Mouse (Mus musculus) layer of hippocampus, adult 8-10 months (tissue): ENCODE data around the gene Oas2. TPM values are rescaled to one million over a fixed set of nuclear protein-coding genes. Genes with fewer than 3 reads are reported as not detected.
A peak's percentile ranks its signal among the peaks of the same experiment; 100 is the strongest.

Experiments
- DNase-seq, 2 experiments: peaks; one replicate each; pipeline ENCODE4 v3.0.0; 2022; ENCODE audit warnings: low spot score in 2 of 2
- total RNA-seq, 4 experiments: library from RNA; stranded (reverse); gene quantifications; 2 replicates each; pipeline ENCODE4 v1.2.4; 2022

Oas2 gene
- total RNA-seq, 4 experiments from 2014 or later: 0.12 to 0.65 (median 0.40) TPM

DNA sequence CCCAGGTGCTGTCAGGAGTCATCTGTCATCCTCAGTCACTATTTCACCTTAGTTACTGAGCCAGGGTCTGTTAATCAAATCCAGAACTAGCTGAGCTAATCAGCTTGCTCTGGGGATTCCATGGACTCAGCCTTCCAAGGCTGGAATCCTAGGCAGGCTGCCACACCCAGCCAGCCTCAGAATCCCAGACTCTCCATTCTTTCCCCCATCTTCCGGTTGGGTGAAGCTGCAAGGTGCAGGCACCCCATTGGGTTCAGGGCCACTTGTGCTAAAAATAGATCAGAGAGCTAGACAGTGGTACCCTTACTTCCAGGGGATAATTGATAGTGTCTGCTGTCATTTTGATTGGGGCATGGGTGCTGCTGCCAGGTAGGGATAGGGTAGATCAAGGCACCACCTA is 16.9 kb downstream of the Oas2 start:
- no peak for DNase-seq

DNA sequence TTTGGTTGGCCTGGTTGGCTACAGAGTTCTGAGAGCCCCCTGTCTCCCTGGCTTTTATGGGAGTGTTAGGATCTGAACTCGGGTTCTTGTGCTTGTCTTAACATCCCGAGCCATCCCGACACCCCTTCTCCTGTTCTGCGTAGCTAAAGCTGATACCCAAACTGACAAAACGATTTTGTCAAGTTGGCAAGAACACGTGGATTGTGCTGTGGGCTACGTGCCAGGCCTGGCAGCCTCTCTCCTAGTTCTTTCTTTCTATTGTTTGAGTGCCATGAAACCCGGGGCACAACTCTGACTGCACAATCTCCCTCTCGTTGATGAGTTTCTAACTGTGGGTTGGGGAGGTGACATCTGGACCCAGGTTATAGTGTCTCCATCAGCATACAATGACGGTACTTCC is 20.3 kb downstream of the Oas2 start:
- no peak for DNase-seq

DNA sequence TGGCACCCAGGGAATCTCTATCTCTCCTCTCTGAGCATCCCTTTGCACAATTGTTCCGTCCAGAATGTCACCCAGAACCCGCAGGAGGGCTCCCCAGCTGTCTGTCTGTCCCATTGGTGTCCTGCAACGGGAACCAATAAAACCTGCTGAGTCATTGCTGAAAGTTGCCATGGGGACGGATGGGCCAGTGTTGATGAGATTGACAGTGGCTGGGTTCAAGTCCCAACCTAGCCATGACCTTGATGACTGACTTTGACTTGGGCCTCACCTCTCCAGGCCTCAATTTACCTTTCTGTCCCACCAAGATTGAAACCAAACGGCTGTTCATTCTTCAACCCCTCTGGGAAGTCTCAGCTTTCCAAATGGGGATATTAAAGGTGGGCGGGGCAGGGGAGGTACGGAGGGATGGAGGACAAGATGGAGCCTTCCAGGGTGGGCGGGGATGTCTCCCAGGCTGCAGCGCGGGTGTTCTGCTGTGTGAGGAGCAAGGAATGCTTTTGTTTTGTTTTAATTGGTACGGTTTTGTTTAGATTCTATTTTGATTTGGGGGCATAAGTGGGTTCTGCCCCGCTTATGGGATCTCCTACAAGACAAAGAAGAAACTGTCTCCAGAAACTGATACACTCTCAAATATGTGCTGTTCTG is 23.7 kb downstream of the Oas2 start:
- no peak for DNase-seq

DNA sequence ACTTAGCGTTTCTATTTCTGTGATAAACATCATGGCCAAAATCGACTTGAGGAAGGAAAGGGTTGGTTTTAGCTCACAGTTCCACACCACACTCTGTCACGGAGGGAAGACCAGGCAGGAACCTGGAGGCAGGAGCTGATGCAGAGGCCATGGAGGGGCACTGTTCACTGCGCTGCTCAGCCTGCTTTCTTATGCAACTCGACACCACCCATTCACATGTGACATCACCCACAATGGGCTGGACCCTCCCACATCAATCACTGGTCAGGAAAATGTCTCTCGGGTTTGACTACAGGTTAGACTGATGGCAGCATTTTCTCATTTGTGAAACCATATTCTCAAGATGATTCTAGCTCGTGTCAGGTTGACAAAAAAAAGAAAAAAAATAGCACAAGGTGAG is 28.6 kb downstream of the Oas2 start:
- no peak for DNase-seq

DNA sequence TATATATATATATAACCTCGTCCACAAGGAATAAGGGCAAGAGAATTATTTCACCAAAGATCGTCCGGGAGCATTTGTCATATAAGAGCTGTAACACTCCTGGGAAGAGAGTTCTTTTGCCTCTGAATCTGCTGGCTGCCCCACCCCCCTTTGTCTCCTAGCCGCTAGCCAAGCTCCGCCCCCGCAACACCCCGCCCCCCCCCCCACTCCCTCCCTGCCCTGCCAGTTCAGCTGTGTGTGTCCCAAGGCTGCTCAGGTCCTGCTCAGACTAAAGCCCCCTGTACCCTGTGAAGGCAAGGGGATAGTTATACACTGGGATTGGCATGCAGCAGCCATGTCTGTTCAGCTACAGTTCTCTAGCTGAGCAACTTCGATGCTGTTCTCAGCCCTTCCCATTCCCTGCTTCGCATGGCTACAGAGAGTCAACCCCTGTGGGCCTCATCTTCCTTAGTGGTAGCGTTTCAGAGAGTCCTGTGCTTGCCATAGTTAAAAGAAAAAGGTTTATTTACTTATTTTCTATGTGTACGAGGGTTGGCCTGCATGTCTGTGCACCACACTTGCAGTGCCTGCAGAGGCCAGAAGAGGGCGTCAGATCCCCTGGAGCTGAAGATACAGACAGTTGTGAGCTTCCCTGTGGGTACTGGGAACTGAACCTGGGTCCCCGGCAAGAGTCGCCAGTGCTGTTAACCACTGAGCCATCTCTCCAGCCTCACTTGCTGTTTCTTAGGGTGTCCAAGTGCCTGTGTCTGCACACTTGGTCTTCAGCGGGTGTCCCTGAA is 30.9 kb downstream of the Oas2 start:
- DNase-seq: no peak

DNA sequence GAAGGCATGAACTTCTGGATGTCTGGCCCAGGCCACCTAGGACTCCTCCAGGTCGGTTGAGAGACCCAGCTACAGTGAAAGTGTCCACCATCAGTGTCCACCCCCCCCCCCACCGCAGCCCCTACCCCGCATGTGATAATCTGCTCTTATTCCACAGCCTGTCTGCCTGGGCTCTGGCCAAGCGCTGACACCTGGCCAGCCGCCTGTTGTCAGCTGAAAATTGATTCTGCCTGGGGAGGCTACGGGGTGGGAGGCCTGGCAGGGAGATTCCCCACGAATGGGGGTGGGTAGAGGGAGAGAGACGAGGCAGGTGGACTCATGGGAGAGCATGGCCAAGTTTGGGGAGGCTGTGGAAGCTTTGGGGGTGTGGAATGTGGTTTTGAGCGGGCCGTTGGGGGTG is 32.5 kb downstream of the Oas2 start:
- DNase-seq: no peak

DNA sequence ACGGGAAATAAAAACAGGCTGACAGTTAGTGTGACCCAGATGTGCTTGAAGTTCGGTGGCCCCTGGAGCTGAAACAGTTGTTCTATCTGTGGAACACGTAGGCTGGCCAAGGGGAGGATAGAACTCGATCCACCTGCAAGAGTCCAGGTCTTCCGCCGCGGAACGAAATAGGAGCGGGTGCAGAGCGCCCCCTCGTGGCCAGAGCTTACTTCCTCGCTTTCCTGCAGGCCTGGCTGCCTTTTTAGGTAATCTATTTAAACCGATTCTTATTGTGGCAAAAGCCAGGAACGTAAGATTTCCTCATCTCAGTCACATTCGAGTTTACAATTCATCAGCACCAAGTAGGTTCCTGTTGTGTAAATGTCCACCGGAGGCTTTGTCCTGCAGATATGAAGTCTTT is 35.3 kb downstream of the Oas2 start:
- peak in 1 of 2 experiments; percentile 85 for DNase-seq

DNA sequence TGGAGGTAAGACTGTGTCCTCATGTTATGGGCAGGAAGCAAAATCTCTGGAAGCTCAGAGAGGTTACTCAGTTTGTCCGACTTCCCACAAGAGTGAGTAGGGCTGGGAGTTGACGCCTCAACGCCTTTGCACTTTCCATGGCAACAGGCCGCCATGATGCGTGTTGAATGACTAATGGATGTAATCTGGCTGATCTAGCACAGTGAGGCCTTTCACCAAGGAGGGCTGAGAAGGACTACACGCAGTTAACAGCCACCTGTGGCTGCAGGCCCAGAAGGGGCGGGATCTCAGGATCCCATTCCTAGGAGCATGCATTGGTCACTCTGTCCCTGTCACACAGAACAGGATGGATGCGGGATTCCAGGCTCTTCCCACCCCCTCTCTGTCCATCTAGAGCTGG is 36.9 kb downstream of the Oas2 start:
- peak in 1 of 2 experiments; percentile 44 for DNase-seq

DNA sequence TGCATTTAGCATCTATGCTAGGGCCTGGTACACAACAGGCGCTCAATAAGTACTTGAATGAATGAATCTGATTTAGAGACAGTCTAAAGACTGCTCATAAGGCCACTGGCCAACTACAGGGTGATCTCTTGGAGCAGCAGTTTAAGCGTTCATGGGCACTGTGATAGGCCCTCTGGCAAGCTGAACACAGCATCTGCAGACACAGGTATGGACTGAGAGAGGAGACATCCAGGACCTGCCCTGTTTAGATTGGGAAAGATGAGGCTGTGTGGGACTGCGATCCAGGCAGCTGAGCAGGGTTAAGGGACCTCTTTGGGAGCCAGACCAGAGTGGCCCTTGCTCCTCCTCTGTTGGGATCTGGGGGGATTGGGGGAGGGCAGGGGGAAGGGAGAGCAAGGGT is 37.8 kb downstream of the Oas2 start, which contains the start of gene Dtx1:
Dtx1 (minus strand) TSS at position 101 of the 400 bp plus-strand sequence.
- DNase-seq: no peak

DNA sequence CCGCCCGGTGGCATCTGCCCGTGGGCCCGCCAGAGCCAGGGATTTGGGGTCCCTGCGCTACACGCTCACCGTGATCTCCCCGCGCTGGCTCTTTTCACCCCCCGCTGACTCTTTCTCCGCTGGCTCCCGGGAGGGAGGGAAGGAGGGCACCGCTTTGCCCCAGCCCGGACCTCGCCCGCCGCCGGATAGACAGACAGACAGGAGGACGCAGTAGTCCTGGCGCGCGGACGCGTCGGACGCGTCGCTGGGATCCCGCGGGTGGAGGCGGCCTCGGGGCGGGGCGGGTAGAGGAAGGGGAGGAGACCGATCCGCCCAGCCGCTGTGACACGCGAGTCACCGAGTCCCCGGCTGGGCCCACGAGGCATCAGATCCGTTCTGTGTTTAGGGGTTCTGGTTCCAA is 38.2 kb downstream of the Oas2 start:
- peak; percentile 74 to 77 for DNase-seq

DNA sequence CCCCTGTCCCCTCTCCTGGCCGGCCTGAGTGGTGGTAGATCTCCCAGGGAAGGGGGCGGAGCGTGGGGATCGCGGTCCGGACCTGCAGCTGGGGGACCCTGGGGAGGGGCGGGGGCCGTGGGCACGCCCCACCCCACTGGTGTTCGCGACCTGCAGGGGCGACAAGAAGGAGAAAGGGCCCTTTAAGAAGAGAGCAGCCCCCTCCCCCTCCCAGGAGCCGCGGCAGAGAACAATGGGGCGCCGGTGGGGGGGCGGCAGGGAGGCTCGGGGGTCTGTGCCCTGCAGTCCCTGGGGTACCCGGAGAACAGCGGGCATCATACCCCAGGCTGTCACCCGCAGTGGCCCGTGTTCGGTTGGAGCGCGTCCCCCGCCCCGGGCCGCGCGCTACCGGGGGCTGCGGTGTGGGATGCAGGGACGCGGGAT is 38.8 kb downstream of the Oas2 start:
- DNase-seq: no peak

DNA sequence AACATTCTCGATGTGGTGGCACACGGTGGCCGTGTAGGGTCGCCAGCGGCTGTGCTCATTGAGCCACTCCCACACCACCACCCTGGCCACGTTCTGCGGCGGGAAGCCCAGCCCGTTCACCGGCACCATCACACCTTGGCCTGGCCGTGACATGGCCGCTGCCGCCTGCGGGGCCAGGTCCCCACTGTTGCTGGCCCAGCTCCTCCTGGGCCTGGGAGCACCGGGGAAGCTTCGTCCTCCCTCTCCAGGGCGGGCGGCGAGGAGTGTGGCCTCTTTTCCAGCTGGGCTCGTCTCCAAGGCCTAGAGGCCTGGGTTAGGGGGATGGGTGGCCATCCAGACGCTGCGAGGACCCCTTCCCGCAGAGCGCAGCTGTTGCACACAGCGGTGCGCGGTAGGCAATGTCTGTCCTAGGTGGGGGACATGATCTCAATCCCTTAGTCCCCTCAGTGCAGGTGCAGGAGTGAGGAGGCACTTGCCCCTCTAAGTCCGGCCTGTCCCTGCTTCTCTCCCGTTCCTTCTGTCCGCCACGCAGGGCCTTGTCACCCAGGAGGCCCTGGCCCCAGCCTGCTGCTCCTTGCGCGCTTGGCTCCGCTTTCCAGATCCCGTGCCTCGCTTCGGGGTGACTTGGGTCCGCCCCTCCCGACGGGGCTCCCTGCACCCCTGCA is 39.4 kb downstream of the Oas2 start:
- peak in 1 of 2 experiments; percentile 39 for DNase-seq

DNA sequence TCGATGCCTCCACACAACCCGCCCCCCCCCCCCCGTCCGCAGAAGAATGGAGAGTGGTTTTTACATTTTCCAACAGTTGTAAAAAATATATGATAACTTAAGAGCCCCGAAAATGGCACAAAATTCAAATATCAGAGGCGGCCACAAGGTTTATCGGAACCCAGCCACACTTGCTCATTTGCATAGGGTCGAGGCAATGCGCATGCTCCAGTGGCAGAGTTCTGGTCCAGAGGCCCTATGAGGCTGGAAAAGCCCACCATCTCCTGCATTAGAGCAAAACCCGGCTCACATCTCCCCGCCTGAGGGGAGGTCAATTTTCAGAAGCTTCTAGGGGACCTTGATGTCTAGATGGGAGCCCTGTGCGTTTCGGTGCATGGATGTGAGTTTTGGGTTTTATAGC is 42.7 kb downstream of the Oas2 start:
- no peak for DNase-seq

DNA sequence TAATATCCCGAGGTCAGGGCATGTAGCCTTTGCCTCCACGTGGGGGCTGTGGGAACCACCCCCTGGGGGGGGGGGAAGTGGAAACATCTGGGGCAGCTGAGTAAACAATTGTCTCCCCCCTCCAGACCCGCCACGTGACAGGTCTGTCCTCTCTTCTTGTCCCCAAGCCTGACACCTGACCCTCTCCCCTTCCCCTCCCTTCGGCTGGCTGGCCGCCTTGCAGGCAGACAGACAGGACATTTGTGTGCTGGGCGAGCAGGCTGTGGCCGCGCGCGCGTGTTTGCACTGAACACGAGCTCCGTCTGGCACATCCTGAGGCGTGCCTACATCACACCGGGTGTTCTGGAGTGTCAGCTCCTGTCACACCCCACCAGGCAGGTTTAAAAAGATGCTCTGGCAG is 43.1 kb downstream of the Oas2 start:
- no peak for DNase-seq

DNA sequence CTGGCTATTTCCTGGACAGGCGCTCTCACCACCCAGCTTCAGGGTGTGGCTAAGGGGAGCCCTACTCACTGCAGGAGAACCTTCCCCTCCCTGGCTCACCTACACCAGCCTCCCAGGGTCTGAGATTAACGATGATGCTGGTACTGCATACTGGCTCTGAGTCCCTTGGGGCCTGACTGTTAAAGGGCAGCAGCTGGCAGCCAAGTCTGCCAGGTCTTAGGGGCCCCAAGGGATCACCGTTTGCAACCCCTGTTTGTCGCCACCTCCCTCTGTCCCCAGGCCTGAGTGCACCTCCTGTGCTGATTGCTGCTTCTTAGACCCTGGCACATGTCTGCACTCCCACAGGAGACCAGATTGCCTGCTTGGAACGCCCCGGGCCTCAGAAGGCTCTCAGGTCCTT is 45.2 kb downstream of the Oas2 start:
- DNase-seq: no peak

DNA sequence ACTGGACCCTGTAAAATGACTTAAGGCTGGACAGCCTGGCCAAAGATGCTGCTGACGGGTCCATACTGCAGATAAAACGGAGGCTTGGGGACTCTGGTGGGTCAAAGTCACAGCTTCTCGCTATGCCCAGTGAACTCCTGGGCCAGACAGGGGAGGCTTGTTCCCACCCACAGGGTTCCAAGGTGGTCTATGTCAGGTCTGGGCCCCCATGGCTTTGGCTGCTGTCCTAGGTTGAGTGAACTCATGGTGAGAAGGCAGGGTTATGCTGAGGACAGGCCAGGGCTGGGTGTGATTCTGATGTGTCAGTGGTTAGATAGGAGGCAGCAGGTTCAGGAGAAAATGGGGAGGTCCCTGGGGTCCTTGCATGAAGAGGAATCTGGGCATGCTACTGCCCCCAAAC is 46.0 kb downstream of the Oas2 start:
- DNase-seq: no peak

DNA sequence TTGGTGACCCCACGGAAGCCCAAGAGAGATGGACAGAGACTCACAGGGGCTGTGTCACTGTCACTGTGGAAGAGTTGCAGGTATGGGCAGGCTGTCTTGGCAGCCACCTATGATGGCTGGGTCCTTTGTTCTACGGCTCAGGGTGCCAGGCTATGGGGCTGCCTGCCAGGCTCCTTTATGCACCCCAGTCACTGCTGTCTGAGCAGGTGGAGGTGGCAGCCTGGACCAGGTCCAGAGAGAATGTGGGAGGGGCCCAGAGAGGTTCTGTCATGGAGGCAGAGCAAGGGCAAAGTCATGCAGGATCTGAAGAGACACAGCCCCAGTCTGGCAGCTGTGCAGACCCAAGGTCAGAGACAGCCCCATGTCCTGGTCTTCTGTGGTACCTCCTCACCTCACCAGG is 46.7 kb downstream of the Oas2 start:
- no peak for DNase-seq

DNA sequence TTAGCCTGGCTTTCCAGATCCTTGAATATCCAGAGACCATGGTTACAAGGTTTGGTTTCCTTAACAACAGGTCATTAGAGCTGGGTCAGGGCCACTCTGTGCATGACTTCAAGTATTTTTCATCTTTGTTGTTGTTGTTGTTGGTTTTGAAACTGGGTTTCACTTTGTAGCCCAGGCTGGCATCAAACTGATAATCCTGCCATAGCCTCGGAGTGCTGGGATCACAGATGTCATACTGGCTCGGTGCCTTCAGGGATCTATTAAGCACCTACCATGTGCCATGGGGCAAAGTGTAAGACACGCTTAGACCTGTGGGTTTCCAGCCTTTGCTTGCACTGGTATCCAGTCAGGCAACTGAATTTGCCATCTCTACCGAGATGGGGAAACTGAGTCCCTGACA is 47.2 kb downstream of the Oas2 start:
- DNase-seq: no peak

DNA sequence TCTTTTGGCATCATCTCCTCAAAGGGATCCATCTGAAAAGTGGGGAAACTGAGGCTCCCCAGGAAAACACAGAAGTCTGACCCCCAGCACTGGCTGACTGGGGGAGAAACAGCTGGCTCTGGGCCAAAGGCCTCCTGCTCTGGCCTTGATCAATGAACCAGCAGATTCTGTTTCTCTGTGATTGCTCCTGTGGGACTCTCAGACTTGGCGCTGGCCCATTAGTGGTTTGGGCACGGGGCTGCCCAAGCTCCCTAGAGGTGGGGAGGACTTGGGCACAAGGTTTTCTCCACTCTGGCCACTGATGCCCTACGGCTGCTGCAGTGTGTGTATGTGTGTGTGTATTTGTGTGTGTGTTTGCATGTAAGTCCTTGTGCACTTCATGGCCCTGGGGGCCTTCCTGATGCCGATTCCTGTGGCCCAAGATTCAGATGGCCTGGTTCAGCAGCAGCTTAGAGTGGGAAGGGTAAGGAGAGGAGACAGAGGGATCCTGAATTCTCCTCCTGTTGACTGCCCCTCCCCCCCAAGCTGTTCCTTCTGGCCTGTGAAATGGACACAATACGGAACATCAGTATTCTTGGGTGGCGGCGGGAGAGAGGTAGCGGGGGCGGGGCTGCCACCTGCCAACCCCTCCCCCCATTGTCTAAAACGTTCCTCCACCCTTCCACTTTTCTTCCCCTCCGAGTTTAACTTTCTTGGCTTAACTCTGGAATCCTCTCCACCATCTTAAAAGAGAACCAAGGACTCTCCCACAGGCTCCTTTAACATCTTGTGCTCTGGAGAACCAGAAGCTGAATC is 48.5 kb downstream of the Oas2 start:
- DNase-seq: no peak

DNA sequence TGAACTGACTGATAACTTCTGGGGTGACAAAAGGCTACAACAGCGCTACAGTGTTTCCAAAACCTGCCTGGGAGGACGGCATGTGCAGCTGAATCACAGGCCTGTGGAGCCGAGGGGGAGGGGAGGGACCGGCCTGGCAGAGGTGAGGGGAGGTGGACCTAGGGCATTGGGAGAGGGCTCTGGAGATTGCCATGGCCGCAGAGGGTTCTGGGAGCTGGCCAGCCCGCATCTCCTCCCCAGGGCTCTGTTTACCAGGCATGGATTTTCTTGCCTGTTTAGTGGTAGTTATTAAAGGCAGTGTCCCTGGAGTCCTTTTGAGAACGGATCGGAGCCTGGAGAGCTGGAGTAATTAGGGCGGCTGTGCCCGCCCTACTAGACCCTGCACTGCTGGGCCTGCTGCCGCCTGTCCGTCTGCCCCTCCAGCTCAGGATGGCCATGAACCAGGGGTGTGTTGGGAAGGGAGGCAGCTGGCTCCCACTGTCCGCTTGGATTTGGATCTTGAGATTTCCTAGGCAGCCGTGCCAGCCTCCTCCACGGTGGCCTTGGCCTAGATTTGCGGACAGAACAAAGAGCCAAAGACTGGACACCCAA is 50.8 kb downstream of the Oas2 start:
- peak; percentile 58 to 68 for DNase-seq

DNA sequence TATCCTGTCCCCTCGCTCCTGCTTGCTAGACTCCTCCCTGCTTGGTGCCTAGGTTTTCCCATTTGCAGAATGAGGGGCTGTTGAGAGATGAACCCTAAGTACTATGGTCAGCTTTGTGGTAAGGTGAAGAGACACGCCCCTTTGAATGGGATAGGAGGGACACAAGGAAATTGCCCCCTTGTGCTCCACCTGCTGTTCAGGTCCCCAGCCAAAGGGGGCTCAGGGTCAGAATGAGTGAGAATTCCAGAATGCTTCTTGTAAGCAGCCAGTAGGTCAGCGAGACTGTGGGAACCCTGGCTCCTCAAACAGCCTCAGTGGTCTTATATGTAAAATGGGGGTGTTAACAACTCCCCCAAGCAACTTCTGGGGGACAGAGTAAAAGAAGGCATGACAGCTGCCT is 51.5 kb downstream of the Oas2 start:
- no peak for DNase-seq
